Mouse (Mus musculus) heart, postnatal 0 days (tissue): Measurements from ENCODE around the gene Defa35. TPM values are rescaled to one million over a fixed set of nuclear protein-coding genes. Genes with fewer than 3 reads are reported as not detected.
"Not testable (repeated sequence)": the region's sequence is repeated elsewhere in the genome, so short reads cannot be mapped to it uniquely, and the experiment has no call there.

Experiments used
- ATAC-seq: fragments of 200-750 bp; cut with Nextera tagmentation; 2 replicates; pipeline ENCODE4 v1.8.0; 2017; ENCODE audit warnings: low read depth, moderate number of reproducible peaks, moderate library complexity; ENCODE audit not compliant: insufficient read depth
- DNase-seq: peaks from one replicate; pipeline ENCODE4 v3.0.0-alpha.2; 2016; ENCODE audit warnings: low spot score
- H3K27ac ChIP-seq: fragments of 300-500 bp; sonication (generic); 2 replicates; pipeline ENCODE4 v1.5.1; 2014; ENCODE audit warnings: low read depth, mild to moderate bottlenecking
- H3K27me3 ChIP-seq: fragments of 300-500 bp; sonication (generic); 2 replicates; pipeline ENCODE4 v1.6.1; 2014; ENCODE audit warnings: low read length, mixed read lengths; ENCODE audit not compliant: control insufficient read depth, insufficient read depth
- H3K36me3 ChIP-seq: fragments of 300-500 bp; sonication (generic); replicated peaks from 2 replicates; pipeline ENCODE4 v1.6.1; 2014; ENCODE audit warnings: low read length, mixed read lengths; ENCODE audit not compliant: control insufficient read depth, insufficient read depth
- H3K4me1 ChIP-seq: fragments of 300-500 bp; sonication (generic); 2 replicates; pipeline ENCODE4 v1.6.1; 2014; ENCODE audit warnings: antibody characterized with exemption; ENCODE audit not compliant: control insufficient read depth, insufficient read depth
- H3K4me2 ChIP-seq: fragments of 300-500 bp; sonication (generic); 2 replicates; pipeline ENCODE4 v1.6.1; 2014; ENCODE audit warnings: low read depth, mild to moderate bottlenecking, low read length, moderate library complexity
- H3K4me3 ChIP-seq: fragments of 300-500 bp; sonication (generic); 2 replicates; pipeline ENCODE4 v1.5.1; 2014; ENCODE audit warnings: low read depth, low read length
- H3K9ac ChIP-seq: fragments of 300-500 bp; sonication (generic); replicated peaks from 2 replicates; pipeline ENCODE4 v1.6.1; 2014; ENCODE audit warnings: low read depth, low read length, mixed read lengths
- H3K9me3 ChIP-seq: fragments of 300-500 bp; sonication (generic); replicated peaks from 2 replicates; pipeline ENCODE4 v1.6.1; 2016; ENCODE audit warnings: low read length; ENCODE audit not compliant: control insufficient read depth
- CTCF ChIP-seq: IDR thresholded peaks from 2 replicates; pipeline ENCODE4 v1.5.1; 2016; ENCODE audit warnings: antibody characterized with exemption, control low read depth, low read depth
- EP300 ChIP-seq: IDR thresholded peaks from 2 replicates; pipeline ENCODE4 v1.6.1; 2016; ENCODE audit warnings: antibody characterized with exemption, low read depth
- WGBS: fragments of 180-500 bp; shearing (Covaris S2); extraction: QIAGEN DNeasy Blood & Tissue Kit; methylation state at CpG from one replicate; pipeline ENCODE4 v1.1.7; 2014; 5-methylcytosine and 5-hydroxymethylcytosine counted together
- polyA plus RNA-seq: library from polyadenylated mRNA; unstranded; fragments of >200 nt; fragmentation: Nextera tagmentation; extraction: Ambion mirVana; gene quantifications from 2 replicates; pipeline ENCODE4 v1.2.1, GENCODE M21; 2015
- total RNA-seq: library from RNA; depleted of rRNA; stranded (reverse); fragments of >200 nt; gene quantifications from 2 replicates; pipeline ENCODE4 v1.2.3, GENCODE M21; 2014; ENCODE audit warnings: low replicate concordance; rRNA removed

Defa35 gene
- total RNA-seq (not detected in 2 replicates), polyA plus RNA-seq (not detected in 2 replicates)

GRCm38 (mm10) chr8:21064738-21065137 is at the start of gene Defa35:
TSS of gene Defa35 (plus strand) at chr8:21065038.
- not testable (repeated sequence) for DNase-seq, H3K27ac ChIP-seq, H3K4me1 ChIP-seq, H3K27me3 ChIP-seq, H3K9ac ChIP-seq, H3K4me2 ChIP-seq, ATAC-seq, H3K4me3 ChIP-seq, H3K36me3 ChIP-seq, H3K9me3 ChIP-seq
- WGBS = 55% methylated on average over 1 of the region's 1 CpGs

- not testable (repeated sequence) for H3K36me3 ChIP-seq, DNase-seq, H3K27me3 ChIP-seq, H3K27ac ChIP-seq, ATAC-seq, H3K4me1 ChIP-seq, H3K9ac ChIP-seq, H3K4me2 ChIP-seq, H3K4me3 ChIP-seq, H3K9me3 ChIP-seq
- no CpG with 5 or more reads among the region's 1 CpGs for WGBS
Observed at GRCm38 (mm10) chr8:21025245-21025644, 39.6 kb upstream of the Defa35 start, which contains the start of gene Defa21. TSS of gene Defa21 (plus strand) at chr8:21025545.

GRCm38 (mm10) chr8:21054747-21055146 is 10.1 kb upstream of the Defa35 start, which contains the start of gene Defa23:
TSS of gene Defa23 (plus strand) at chr8:21055047.
- ATAC-seq, H3K9me3 ChIP-seq, H3K27me3 ChIP-seq, H3K4me1 ChIP-seq, H3K27ac ChIP-seq, DNase-seq, H3K4me2 ChIP-seq, H3K36me3 ChIP-seq, H3K4me3 ChIP-seq, H3K9ac ChIP-seq: not testable (repeated sequence)
- no CpG with 5 or more reads among the region's 1 CpGs for WGBS

- H3K27me3 ChIP-seq = not testable (repeated sequence)
Observed at GRCm38 (mm10) chr8:21084142-21084541, 19.3 kb downstream of the Defa35 start, which contains the start of gene Defa25. TSS of gene Defa25 (plus strand) at chr8:21084442.

GRCm38 (mm10) chr8:21093106-21093505 is 28.3 kb downstream of the Defa35 start:
- Histone ChIP-seq H3K27me3 (no peaks in the 10 kb centered on the region), H3K36me3 (no peaks in the 10 kb centered on the region), H3K9ac (no peak overlapping the region), H3K4me3 (no peak overlapping the region), H3K4me2 (no peak overlapping the region), H3K4me1 (no peaks in the 10 kb centered on the region), H3K9me3 (no peaks in the 10 kb centered on the region), H3K27ac (no peak overlapping the region)
- TF ChIP-seq CTCF = peak; percentile 13; the same call in 1 of the 2 replicates
- TF ChIP-seq EP300 = no peak
- DNase-seq (no peak), ATAC-seq (no peak)
- 26% methylated on average over 4 of the region's 4 CpGs for WGBS

More at GRCm38 (mm10) chr8:21084142-21084541, 19.3 kb downstream of the Defa35 start, which contains the start of gene Defa25:
- H3K9me3 ChIP-seq, DNase-seq, H3K4me2 ChIP-seq, H3K27ac ChIP-seq, H3K4me1 ChIP-seq, H3K4me3 ChIP-seq, H3K9ac ChIP-seq, ATAC-seq, H3K36me3 ChIP-seq: not testable (repeated sequence)

- H3K4me3 ChIP-seq, DNase-seq, H3K9ac ChIP-seq, H3K36me3 ChIP-seq, H3K4me2 ChIP-seq, H3K27ac ChIP-seq, H3K4me1 ChIP-seq, H3K9me3 ChIP-seq, H3K27me3 ChIP-seq, ATAC-seq: not testable (repeated sequence)
- no CpG with 5 or more reads among the region's 2 CpGs for WGBS
Observed at GRCm38 (mm10) chr8:21095950-21096349, 31.1 kb downstream of the Defa35 start, which contains the start of gene Gm14851. TSS of gene Gm14851 (minus strand) at chr8:21096050.

Other genes starting within 250 kb of the Defa35 start
- gene Defb33, start 172.4 kb upstream of the Defa35 start, total RNA-seq = not detected in 2 replicates
- gene Defb33, start 172.4 kb upstream of the Defa35 start, polyA plus RNA-seq = not detected in 2 replicates
- gene Gm15056, start 162.4 kb upstream of the Defa35 start, total RNA-seq = not detected in 2 replicates
- not detected in 2 replicates for gene Gm15056, start 162.4 kb upstream of the Defa35 start, polyA plus RNA-seq
- not detected in 2 replicates for gene Gm6040, start 143.0 kb upstream of the Defa35 start, total RNA-seq
- gene Gm6040, start 143.0 kb upstream of the Defa35 start, polyA plus RNA-seq = not detected in 2 replicates
- not detected in 2 replicates for gene AY761185, start 120.3 kb upstream of the Defa35 start, total RNA-seq
- gene AY761185, start 120.3 kb upstream of the Defa35 start, polyA plus RNA-seq = not detected in 2 replicates
- gene Defa21, start 39.5 kb upstream of the Defa35 start, total RNA-seq = not detected in 2 replicates
- not detected in 2 replicates for gene Defa21, start 39.5 kb upstream of the Defa35 start, polyA plus RNA-seq
- gene Defa23, start 10.0 kb upstream of the Defa35 start, total RNA-seq = not detected in 2 replicates
- not detected in 2 replicates for gene Defa23, start 10.0 kb upstream of the Defa35 start, polyA plus RNA-seq
- not detected in 2 replicates for gene Defa25, start 19.4 kb downstream of the Defa35 start, total RNA-seq
- gene Defa25, start 19.4 kb downstream of the Defa35 start, polyA plus RNA-seq = not detected in 2 replicates
- gene Gm14851, start 31.0 kb downstream of the Defa35 start, total RNA-seq = not detected in 2 replicates
- gene Gm14851, start 31.0 kb downstream of the Defa35 start, polyA plus RNA-seq = not detected in 2 replicates
- not detected in 2 replicates for gene Defa30, start 69.6 kb downstream of the Defa35 start, total RNA-seq
- gene Defa30, start 69.6 kb downstream of the Defa35 start, polyA plus RNA-seq = not detected in 2 replicates
- not detected in 2 replicates for gene Defa22, start 97.2 kb downstream of the Defa35 start, total RNA-seq
- gene Defa22, start 97.2 kb downstream of the Defa35 start, polyA plus RNA-seq = not detected in 2 replicates
- gene Defa31, start 126.6 kb downstream of the Defa35 start, total RNA-seq = not detected in 2 replicates
- not detected in 2 replicates for gene Defa31, start 126.6 kb downstream of the Defa35 start, polyA plus RNA-seq
- gene Gm15293, start 136.5 kb downstream of the Defa35 start, total RNA-seq = not detected in 2 replicates
- not detected in 2 replicates for gene Gm15293, start 136.5 kb downstream of the Defa35 start, polyA plus RNA-seq
- gene Gm15292, start 184.7 kb downstream of the Defa35 start, total RNA-seq = not detected in 2 replicates
- gene Gm15292, start 184.7 kb downstream of the Defa35 start, polyA plus RNA-seq = not detected in 2 replicates